In genomic region chr10:14116978-14117377, GRCm38 (mm10) we compare ENCODE assay signal across 20 mouse cellular contexts.
DNase-seq lines count a peak whose midpoint lies in the region; ATAC-seq and TF ChIP-seq lines count a peak whose summit lies in the region.
"Had no signal": no experiment of that assay in that cellular context is flagged by ENCODE, and none has a peak within 500 bp of the region (broad histone marks: within the 10 kb centered on the region; RNA-seq: fewer than 3 reads in every experiment).

No protein-coding gene starts in this region.

- intact Hi-C loops in left cerebral cortex, adult 2 months (cut with DNase I) = no loop called here
- intact Hi-C loops in left cerebral cortex, postnatal 10 days (cut with DNase I) = no loop called here

- no peak for DNase-seq in frontal cortex, postnatal 10 days (ENCODE audit: low spot score in 2 of 2)
- no peak for DNase-seq in left cerebral cortex, adult 2 months (ENCODE audit: extremely low spot score in 1 of 2, low spot score in 2 of 2)
- DNase-seq in left cerebral cortex, postnatal 10 days (ENCODE audit: extremely low spot score in 1 of 2, low spot score in 2 of 2) = no peak
- DNase-seq in CD4-positive helper T cell, adult 2 months (ENCODE audit: low read depth, low spot score) = peak; percentile 54
- no peak for DNase-seq in spleen, postnatal 10 days (ENCODE audit: low spot score in 2 of 2)
- DNase-seq: cerebellum, adult 9-11 months; forebrain, postnatal 0 days; gastrocnemius, postnatal 10 days; liver, postnatal 0 days; midbrain, embryonic 14.5 days; retina, postnatal 1 day; spleen, adult 18-20 months had no signal

- TF ChIP-seq CTCF in left cerebral cortex, adult 2 months (IDR thresholded peaks at IDR 0.05) = no peak

- no peaks in the 10 kb centered on the region for H3K4me1 ChIP-seq in intestine, embryonic 16.5 days (ENCODE audit: control insufficient read depth, insufficient read depth, low read length)
- H3K4me1 ChIP-seq: hindbrain, embryonic 13.5 days; limb, embryonic 15.5 days; stomach, embryonic 15.5 days had no signal

- no peak overlapping the region for H3K9ac ChIP-seq in intestine, embryonic 16.5 days (ENCODE audit: low read depth, low read length)
- H3K9ac ChIP-seq: forebrain, postnatal 0 days; hindbrain, embryonic 13.5 days; limb, embryonic 15.5 days; liver, postnatal 0 days; stomach, embryonic 15.5 days had no signal

- H3K27me3 ChIP-seq in intestine, embryonic 16.5 days (replicated peaks; ENCODE audit: control insufficient read depth, insufficient read depth, low read length) = no peaks in the 10 kb centered on the region
- H3K27me3 ChIP-seq: hindbrain, embryonic 13.5 days; limb, embryonic 15.5 days; stomach, embryonic 15.5 days had no signal

- peak overlapping the region; percentile 22; the same call in 1 of the 2 replicates for H3K27ac ChIP-seq in left cerebral cortex, adult 2 months
- no peak overlapping the region for H3K27ac ChIP-seq in intestine, embryonic 16.5 days (ENCODE audit: low read length)
- H3K27ac ChIP-seq: hindbrain, embryonic 13.5 days; kidney, postnatal 0 days; limb, embryonic 15.5 days; stomach, embryonic 15.5 days had no signal

- no peak overlapping the region for H3K4me2 ChIP-seq in intestine, embryonic 16.5 days (ENCODE audit: low read depth, low read length)
- H3K4me2 ChIP-seq: hindbrain, embryonic 13.5 days; limb, embryonic 15.5 days; stomach, embryonic 15.5 days had no signal

- H3K4me3 ChIP-seq in left cerebral cortex, adult 2 months = no peak overlapping the region
- H3K4me3 ChIP-seq in intestine, embryonic 16.5 days (ENCODE audit: low read length) = no peak overlapping the region
- H3K4me3 ChIP-seq: hindbrain, embryonic 13.5 days; limb, embryonic 15.5 days; stomach, embryonic 15.5 days had no signal

- peak; percentile 51; the same call in 1 of the 2 replicates for ATAC-seq in frontal cortex, adult (ENCODE audit: low TSS enrichment)
- peak; percentile 66 for ATAC-seq in inflammation-experienced regulatory T-cells, adult 6 months
- no peak for ATAC-seq in intestine, embryonic 16.5 days
- ATAC-seq: forebrain, postnatal 0 days; intestine, postnatal 0 days; liver, postnatal 0 days had no signal

- WGBS in intestine, embryonic 16.5 days = 82% methylated on average over 5 of the region's 5 CpGs

- no peaks in the 10 kb centered on the region for H3K9me3 ChIP-seq in intestine, embryonic 16.5 days (ENCODE audit: control insufficient read depth, low read length)
- H3K9me3 ChIP-seq: hindbrain, embryonic 13.5 days; limb, embryonic 15.5 days; stomach, embryonic 15.5 days had no signal

- H3K36me3 ChIP-seq in intestine, embryonic 16.5 days (ENCODE audit: control insufficient read depth, insufficient read depth, low read length) = no peaks in the 10 kb centered on the region
- H3K36me3 ChIP-seq: hindbrain, embryonic 13.5 days; limb, embryonic 15.5 days; stomach, embryonic 15.5 days had no signal
